In genomic region chr11:84523321-84523831, GRCm38 (mm10) we compare ENCODE assay signal across 8 mouse cellular contexts. TPM values are rescaled to one million over a fixed set of nuclear protein-coding genes. Genes with fewer than 3 reads are reported as not detected.
A peak's percentile ranks its signal among the peaks of the same experiment; 100 is the strongest.
DNase-seq lines count a peak whose midpoint lies in the region; ATAC-seq lines count a peak whose summit lies in the region.

No protein-coding gene starts in this region.

- H3K4me3 ChIP-seq in hindbrain, embryonic 15.5 days = peak overlapping the region; percentile 51

- peaks cover 23% of the 10 kb centered on the region for H3K27me3 ChIP-seq in hindbrain, embryonic 15.5 days

- peak overlapping the region; percentile 66 for H3K4me2 ChIP-seq in hindbrain, embryonic 15.5 days

- intact Hi-C loops in left cerebral cortex, postnatal 4 days (cut with DNase I) = loop anchor here (10.0 kb wide), 2 partner anchors 121 to 271 kb away; no protein-coding TSS in a partner anchor

- peak; percentile 44 for DNase-seq in left cerebral cortex, postnatal 4 days
- no peak for DNase-seq in left cerebral cortex, adult 11 months (ENCODE audit: low spot score)
- DNase-seq in cerebellum, postnatal 25 days = peak; percentile 75 to 76
- DNase-seq in neural tube, embryonic 10.5 days (ENCODE audit: extremely low spot score, low spot score) = peak; percentile 56
- DNase-seq in spleen, postnatal 14 days (ENCODE audit: low spot score in 2 of 2) = no peak
- no peak for DNase-seq in frontal cortex, postnatal 36 days (ENCODE audit: low spot score in 2 of 2)

- peak overlapping the region; percentile 85 for H3K27ac ChIP-seq in hindbrain, embryonic 15.5 days (replicated peaks)

- H3K36me3 ChIP-seq in hindbrain, embryonic 15.5 days = no peaks in the 10 kb centered on the region

- H3K4me1 ChIP-seq in hindbrain, embryonic 15.5 days (replicated peaks) = peaks cover 36% of the 10 kb centered on the region

- peak overlapping the region; percentile 64 for H3K9ac ChIP-seq in hindbrain, embryonic 15.5 days

- under 1% methylated on average over 16 of the region's 16 CpGs for WGBS in hindbrain, embryonic 15.5 days

- ATAC-seq in hindbrain, embryonic 15.5 days (ENCODE audit: low FRiP score, low read depth) = no peak
- no peak for ATAC-seq in frontal cortex, adult (ENCODE audit: low TSS enrichment)

- no peaks in the 10 kb centered on the region for H3K9me3 ChIP-seq in hindbrain, embryonic 15.5 days

RNA-seq across cellular contexts. Expression of gene Lhx1, which starts 2.0 kb away (rescaled TPM):
- total RNA-seq in left cerebral cortex, postnatal 4 days (2021) = 1 to 10 TPM; 1.5 to 1.6 TPM
- 37.5 and 54.5 TPM in 2 replicates for polyA plus RNA-seq in hindbrain, embryonic 15.5 days (2015; fragmentation: Nextera tagmentation; extraction: Ambion mirVana)

RNA-seq across cellular contexts. Expression of gene Aatf, which starts 10.1 kb away (rescaled TPM):
- total RNA-seq in left cerebral cortex, postnatal 4 days (2021) = 10 to 100 TPM; 28.1 to 29.7 TPM
- 50.8 and 53.3 TPM in 2 replicates for polyA plus RNA-seq in hindbrain, embryonic 15.5 days (2015; fragmentation: Nextera tagmentation; extraction: Ambion mirVana)

Comparison
In these comparisons a context has a peak if more than half of its experiments do, and no peak if none do; other contexts are left out.
1. DNase-seq: peak in left cerebral cortex, postnatal 4 days (single experiment), cerebellum, postnatal 25 days (2 of 2) and neural tube, embryonic 10.5 days (single experiment); none in left cerebral cortex, adult 11 months (single experiment), spleen, postnatal 14 days (0 of 2) and frontal cortex, postnatal 36 days (0 of 2).